Mouse (Mus musculus) adrenal gland, postnatal 14 days (tissue): ENCODE measurements around the gene Dact2. TPM values are rescaled to one million over a fixed set of nuclear protein-coding genes. Genes with fewer than 3 reads are reported as not detected.

ENCODE experiments used
- DNase-seq: peaks from one replicate; pipeline ENCODE4 v3.0.0; 2021; ENCODE audit warnings: mixed read lengths
- total RNA-seq: library from RNA; stranded (reverse); gene quantifications from 2 replicates; pipeline ENCODE4 v1.2.3, GENCODE M21; 2021

Gene Dact2
- total RNA-seq, 1 experiment from 2014 or later, result 2.0 TPM

DNA sequence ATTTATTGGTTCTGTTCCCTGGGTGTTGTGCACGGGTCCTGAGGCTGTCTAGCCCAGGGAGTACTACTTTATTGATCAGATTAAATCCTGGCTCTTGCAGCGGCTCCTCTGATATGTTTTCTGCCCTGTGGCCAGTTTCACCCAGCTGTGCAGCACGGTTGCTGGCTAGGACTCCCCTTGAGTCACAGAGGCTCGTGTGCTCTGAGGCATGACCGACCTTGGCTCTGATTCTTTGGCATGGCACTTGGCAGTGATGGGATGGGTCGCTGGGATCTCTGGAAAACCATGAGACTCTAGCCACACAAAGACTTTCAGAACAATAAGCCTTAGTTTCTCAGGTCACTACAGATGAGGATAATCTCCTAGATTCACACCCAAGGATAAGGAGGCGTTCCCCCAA lies 8.7 kb upstream of the Dact2 start:
- DNase-seq, result peak; percentile 82

DNA sequence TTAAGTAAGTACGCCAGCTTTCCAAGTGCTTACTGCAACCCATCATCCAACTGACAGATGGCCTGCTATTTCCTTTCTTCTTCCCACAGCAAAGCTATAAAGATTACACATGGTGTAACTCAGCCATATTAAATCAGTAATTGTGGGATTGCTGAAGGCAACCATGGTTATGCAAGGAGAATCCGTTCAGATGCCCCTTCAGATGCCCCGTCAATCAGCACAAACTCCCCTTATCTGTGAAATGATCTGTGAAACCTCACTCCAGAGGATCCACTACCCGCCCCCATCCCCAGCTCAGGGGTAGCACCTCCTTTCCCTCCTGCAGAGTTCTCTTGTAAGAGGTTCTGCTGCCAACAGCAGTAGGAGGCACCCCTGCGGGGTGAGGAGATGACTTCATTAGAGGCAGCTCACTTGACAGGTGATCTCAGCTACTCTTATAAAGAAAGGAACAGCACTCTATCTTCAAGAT lies 3.0 kb upstream of the Dact2 start:
- DNase-seq, result no peak

DNA sequence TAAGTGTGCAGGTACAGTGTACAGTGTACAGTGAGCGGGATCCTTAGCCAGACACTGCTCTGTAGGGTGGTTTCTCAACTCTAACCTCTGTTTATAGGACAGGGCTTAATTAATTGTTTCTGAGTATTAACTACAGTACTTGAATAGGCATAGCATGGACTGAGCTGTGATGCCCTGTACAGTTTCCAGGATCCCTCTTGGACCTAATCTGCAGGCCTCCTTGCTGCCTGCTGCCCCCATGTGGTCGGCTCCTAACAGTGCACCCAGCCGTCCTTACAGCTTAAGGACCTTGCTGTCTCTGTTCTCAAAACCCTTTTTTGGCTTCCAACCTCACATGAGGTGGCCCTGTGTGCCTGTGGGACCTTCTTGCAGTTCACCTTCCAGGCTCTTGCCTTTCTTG lies 2.0 kb upstream of the Dact2 start:
- DNase-seq, result peak; percentile 85

DNA sequence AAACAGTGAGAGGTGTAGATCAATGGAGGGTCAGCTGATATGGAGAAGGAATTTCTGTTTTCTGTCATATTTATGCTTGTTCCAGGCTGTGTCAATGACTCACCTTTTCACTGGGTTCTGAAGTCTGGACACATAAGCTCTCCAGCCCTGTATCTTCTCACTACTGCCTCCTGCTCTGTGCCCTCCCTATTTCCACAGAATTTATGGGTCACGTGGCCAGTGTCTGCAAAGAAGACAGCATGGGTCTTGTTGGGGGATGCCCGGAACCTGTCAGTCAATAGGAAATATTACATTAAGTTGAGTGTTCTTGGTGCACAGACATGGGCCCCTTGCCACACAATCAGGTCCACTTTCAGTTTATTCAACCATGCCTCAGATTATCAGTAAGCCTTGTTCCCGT lies 1.1 kb upstream of the Dact2 start:
- no peak for DNase-seq

DNA sequence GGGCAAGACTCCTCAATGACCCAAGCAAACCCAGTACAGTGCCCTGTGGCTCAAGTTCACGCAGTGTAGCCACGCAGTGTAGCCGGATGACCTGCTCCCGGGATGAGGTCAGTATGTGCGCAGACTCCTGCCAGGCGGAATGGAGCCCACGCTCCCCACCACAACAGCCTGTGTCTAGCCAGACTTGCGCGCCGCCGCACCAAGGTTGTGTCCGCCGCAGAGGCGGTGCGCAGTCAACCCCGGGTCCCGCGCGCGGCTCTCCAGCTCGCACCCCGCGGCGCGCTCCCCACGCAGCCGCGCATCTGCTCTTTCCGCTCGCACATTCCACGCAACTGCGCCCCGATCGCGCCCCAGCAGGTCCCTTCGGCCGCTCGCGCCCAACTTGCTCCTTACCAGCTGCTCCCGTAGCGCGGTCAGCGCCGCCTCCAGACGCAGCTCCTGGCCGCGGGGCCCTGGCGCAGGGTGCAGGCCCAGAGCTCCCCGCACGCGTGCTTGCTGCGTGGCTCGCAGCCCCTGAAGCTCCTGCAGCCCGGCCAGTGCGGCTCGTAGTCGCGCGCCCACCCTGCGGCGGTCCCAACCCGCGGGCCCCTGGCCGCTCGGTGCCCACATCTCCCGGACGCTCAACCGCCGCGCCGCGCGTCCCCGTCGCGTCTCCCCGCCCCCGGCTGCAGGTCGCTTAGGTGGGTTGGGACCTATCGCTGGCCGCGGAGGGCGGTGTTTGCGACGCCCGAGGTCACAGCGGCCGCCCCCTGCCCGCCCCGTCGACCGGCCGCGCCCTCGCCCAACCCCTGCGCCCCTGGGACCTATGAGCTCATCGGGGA lies 773 bp downstream of the Dact2 start:
- peak; percentile 27 for DNase-seq

DNA sequence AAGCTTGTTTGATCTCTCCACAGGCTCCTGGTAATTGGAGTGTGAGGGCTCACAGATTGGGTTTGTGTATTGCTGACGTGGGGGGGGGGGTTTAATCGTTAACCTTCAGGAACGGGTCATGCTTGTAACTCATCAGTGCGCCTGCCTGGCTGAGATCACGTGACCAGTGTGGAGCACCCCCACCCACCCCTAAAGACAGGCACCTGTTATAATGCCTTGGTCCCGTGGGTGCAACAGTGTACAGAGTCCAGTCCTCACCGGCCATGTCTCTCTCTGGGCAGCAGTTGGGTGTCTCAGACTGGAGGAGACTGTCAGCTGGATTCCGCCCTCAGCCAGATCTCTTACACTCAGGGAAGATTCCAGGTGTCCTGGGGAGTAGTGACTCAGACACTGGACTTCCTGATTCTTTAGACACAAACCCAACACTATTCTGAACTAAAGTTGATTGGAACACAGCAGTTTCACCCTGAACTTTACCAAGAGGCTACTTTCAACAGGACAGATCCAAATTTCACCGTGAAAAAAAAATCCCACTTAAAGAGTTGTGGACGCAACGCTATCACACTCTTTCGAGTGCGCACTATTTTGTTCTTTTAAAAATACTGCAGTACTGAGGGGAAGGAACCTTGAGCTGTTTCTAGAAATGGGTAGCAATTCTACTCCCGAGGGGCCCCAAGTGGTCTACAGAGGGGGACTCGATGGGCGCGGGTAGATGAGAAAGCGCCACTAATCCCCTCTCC lies 1.6 kb downstream of the Dact2 start:
- DNase-seq, result no peak

DNA sequence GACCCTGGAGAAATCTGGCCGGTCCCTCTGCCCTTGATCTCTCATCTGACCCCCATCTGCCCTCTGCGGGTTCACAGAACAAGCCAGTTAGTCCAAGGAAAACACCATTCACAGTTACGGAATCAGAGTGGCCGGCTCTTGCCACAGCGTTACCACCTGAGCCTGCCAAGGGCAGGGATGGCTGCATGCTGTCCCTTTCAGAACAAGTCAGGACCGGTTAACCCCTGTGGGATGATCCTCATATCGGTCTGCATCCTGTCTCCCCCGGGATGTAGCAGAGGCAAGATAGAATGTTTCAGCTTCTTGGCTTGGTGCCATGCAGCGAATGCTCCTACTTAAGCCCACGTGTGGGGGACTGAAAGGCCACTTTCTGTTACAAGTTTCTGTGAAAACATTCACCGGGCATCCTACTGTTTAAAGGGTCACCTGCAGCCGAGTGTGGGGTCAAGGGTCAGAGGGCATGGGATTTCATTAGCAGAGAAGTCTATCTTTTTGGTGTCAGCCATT lies 2.8 kb downstream of the Dact2 start:
- no peak for DNase-seq

DNA sequence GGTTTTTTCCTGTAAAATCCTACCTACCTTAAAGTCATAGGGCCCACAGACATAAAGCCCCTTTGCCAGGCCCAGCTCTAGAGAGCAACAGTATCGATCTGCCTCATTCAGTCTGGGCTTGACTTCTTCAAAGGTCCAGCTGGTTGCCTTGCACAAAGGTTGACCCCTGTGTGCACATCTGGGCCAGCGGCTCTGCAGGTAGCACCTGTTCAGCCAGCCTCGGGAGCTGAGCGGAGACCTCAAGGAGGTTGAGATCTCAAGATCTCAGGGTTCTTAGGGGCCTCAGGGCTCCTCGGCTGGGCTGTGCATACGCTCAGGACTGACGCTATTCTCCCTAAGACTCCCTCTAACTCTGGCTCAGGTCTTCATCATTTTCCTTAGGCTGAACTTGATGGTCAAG lies 3.9 kb downstream of the Dact2 start:
- DNase-seq, result no peak

DNA sequence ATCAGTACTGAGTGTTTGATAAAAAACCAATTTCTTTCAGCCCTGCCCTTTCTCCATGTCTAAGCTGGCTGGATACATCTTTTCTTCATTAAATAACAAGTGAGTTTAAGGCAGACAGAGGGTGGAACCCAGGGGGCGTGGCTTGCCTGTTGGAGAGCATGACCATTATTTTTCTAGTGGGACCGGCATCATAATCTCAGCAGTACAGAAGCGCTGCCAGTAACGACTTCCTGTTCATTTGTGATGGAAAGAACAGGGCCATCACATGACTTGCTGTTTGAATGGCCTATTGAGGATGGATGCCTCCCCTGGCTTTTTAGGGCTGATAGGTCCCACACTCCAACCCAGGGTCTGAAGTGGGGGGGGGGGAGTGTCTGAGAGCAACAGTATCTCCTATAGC lies 4.5 kb downstream of the Dact2 start:
- no peak for DNase-seq

DNA sequence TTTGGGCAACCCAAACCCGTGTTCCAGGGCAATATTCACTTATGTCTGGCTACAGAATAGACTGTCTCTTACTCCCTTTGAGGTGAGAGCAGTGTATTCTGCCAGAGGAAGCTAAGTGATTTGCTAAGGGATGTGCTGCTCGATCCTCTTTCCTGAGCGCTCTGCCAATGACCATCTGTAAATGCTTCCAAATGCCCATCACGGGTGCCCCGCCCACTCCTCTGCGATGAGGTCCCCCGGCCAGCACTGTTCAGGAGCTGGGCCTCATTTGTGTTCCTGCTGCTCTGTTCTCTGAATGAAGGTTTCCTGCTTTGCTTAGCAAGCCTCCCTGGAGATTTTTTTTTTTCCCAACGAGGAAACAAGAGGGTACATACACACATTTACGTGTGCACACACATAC lies 11.2 kb downstream of the Dact2 start:
- no peak for DNase-seq

DNA sequence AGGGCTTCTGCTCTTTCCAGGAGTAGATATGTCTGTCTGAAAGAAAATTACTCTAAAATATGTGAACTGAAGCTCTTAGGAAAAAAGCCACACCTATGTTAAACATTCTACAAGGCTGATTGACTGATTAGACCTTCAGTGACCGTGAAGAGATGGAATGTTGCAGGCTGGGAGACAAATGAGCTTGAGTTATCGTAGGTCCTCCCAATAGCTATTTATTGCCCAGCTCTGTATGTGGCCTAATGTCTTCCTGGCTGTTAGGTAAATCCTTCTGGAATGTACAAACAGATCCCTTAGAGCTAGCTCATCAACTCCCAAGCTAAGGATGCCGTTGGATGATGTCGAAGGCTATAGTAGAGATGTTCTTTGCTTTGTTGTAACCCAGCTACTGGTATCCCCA lies 11.7 kb downstream of the Dact2 start:
- DNase-seq, result no peak

DNA sequence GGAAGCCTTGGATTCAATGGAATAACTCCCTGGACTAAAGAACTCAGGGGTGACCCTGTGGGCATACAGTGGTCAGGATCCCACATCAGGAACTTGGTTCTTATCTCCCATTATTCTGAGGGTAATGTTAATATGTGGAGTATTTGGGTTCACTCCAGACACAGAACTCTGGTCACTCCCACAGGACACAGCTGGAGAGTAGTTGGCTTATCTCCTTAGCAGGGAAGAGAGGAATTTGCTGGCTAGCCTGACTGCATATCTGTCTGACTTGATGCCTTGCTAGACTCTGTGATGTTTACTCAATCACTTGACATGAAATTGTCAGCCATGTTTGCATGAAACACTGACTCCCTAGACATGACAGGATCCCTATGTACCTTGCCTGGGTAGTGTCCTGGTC lies 15.6 kb downstream of the Dact2 start:
- no peak for DNase-seq

DNA sequence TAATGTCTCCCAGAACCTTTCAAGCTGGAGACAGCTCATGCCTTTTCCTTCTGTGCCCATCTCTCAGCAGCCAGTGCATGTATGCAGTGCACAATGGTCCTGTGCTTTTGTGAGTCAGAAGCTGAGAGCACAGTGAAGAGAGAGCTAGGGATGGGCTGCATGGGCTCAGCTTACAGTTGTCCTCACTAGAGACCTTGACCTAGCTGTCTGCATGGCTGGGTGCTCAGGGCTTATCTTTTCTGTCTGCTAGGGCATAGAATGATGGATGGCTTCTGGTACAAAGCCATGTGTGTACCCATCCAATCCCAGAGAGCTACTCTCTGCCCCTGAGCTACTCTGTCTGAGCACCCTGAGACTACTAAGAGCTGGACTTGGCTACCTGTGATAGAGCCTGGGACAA lies 17.0 kb downstream of the Dact2 start:
- DNase-seq, result peak; percentile 65

DNA sequence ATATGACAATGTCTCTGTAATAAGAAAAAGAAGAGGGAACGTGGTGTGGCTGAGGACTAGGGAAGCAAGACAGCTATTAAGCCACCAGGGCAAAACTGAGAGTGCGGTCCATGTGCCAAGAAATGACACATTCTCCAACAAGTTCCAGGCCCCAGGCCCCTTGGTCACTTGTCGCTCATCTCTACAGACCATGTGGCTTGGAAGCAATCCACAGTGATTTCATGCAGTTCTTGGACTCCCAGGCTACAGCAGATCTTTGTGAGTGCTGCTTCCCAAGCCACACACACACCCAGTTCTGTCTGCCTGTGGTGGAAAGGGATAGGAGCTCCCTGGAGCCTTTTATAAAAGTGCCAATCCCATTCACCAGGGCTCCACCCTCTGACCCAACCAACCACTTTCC lies 17.9 kb downstream of the Dact2 start:
- DNase-seq, result no peak

DNA sequence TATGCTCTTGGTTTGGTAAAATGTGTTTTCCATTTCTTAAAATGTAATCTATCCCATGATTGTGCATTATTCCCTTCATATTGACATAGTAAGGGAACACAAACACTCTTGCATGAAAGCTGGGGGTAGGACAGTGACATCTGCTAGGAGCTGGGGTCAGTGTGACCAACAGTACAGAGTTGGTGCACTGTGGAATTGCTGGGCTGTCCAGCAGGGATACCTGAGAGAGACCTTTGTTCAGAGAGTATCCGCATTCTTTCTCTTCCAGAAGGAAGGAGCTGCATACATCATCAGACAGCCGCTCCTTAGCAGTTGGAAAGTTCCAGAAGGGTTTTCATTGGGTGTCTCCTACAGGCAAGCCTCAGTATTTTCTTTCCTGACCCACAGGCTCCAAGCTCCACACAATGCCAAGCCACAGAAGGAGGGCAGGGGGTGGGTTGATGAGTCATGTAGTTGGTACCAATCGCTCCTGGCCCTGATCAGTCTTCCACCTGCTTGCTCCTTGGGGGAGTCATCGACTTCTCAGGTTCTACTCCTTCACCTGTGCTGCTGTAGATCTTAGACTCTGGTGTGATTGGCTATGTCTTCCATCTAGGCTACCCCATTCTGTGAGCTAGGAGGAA lies 19.8 kb downstream of the Dact2 start:
- DNase-seq, result no peak

DNA sequence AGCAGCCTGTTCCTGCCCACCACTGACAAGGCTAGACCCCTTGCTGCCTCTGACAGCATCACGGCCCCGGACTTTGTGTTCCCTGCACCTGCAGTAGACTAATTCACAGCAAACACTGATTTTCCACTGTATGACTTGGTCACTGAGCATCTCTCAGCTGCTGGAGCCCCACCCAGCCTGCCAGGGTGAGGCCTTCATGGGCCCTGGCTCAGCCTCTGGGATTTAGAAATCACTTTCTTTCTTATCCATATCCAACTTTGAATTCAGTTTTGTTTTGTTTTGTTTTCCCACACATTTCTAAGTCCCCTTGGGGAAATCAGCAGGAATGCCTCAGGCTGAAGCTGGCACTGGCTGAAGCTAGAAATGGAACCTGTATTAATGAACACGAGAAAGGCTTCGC lies 20.4 kb downstream of the Dact2 start:
- no peak for DNase-seq

DNA sequence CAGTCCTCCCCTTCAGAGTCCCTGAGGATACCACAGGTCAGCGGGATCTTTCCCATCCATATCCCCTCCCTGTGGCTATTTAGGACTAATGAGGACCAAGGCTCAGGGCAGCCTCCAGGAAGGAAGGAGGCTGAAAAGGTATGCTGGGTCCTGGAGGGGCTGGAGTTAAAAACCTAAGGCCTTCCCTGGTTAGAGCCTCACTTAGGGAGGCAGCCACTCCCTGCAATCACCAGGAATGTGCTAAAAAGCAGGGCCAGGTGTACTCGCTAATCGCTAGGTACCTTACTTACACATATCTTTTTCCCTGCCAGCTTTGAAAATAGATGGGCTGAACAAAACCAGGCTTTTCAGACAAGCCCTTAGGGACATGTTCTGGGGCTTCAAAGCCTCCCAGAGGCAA lies 21.2 kb downstream of the Dact2 start:
- no peak for DNase-seq

DNA sequence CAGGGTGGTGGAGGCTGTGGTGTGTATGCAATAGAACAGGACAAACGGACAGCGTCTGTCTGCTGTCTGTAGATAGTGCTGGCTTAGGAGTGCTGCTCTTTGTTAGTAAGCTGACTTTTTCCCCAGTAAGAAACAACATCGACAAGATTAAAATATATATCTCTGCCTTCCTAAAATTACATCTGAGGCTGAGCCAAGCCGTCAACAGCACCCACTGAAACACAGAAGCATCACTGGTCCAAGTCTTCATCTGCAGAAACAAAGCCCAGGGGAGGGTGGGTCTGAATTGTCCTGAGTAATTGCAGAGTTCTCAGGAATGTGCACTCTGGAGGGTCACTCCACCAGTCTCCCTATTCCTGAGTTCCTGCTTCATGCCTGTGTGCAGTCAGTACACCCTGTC lies 25.2 kb downstream of the Dact2 start:
- no peak for DNase-seq

DNA sequence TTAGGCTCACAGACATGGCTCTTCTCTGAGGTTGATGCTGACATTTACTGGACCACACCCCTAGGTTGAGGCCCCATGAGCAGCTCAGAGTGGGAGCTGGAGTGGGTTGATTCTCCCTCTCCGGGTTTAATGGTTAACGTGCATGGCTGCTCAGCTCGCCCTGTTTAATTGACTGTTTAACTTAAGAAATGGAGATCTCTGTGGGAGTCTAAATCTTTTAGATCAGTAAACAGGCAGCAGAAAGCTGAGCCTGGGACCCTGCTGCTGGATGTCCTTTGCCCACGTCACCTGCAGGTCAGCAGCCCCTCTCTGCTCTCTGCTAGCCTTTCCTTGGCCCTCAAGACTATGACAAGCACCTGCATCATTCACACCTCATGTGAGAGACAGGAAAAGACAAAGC lies 25.6 kb downstream of the Dact2 start:
- DNase-seq, result no peak

DNA sequence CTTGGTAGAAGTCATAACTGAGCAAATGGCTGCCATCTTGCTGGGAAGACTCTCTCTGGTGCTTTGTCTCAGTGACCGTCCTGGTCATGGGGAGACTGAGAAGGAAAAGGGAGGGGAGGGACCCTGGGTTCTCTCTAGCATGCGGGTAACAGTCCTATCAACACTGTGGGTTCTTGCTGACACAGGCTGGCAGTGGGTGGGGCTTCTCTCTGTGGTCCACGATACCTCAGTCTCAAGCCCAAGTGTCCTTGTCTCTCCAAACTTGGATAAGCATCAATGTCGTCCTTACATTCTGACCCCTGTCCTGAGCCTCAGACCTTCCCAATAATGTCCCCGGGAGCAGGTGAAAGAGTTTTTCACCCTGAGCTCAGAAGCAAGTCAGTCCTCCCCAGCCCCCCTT lies 26.1 kb downstream of the Dact2 start:
- no peak for DNase-seq

DNA sequence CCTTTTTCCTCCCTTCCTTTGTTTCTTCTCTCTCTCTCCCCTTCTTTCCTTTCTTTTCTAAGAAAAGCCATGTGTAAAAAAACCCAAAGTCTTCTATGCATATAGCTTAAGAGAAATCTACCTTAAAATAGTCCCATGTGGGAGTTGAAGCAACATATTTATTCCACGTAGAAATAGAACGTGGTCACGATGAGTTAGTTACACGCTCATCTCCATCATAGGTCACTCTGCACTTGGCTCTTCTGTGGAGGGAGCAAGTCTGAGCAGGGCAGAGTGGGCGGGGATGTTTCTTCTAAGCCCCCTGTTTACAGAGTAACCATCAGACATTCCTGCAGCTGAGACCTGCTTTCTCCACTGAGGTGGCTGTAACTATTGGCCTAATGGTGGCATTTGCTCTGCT lies 27.1 kb downstream of the Dact2 start:
- DNase-seq, result no peak

DNA sequence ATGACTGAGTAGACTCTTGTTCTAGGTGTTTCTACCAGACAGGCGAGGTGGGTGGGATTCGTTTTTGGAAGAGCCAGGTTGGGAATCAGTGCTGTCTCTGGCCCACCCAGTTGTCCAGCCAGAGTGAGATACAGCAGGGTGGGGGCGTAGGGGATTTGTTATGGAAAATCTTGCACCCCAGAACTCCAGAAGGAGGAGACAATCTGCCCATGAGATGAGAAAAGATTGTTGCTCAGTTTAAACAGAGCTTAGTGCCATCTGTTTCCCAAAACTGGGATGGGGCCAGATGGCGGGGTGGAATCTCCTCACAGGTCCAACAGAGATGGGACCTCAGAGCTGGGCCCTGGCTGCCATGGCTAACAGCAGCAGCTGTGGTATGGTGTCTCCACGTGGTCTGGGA lies 28.4 kb downstream of the Dact2 start:
- DNase-seq, result no peak

DNA sequence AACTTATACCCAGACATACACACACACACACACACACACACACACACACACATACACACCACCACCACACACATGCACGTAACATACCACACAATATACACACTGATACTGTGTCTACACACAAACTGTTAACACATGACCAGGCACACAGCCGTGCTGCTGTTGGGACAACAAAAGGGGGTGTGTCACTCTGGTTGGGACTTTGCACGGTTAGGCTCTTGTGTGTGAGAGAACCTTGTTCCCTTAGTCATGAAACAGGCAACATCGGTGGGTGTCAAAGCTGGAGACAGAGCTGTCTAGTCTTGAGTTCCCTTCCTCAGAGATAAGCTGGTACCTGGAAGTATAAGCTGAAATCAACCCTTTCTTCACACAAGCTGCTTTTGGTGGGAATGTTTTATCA lies 29.1 kb downstream of the Dact2 start:
- no peak for DNase-seq
